Mouse (Mus musculus) large intestine, adult 2 months (tissue): ENCODE measurements around the gene Itga8. TPM values are rescaled to one million over a fixed set of nuclear protein-coding genes. Genes with fewer than 3 reads are reported as not detected.
A peak's percentile ranks its signal among the peaks of the same experiment; 100 is the strongest.

Experiments
- DNase-seq: peaks from one replicate; pipeline ENCODE4 v3.0.0-alpha.2; 2012; ENCODE audit warnings: low read depth, low spot score
- WGBS: fragments of 180-500 bp; shearing (Covaris S2); methylation state at CpG from one replicate; pipeline ENCODE4 v1.1.7; 2018; 5-methylcytosine and 5-hydroxymethylcytosine counted together
- polyA plus RNA-seq: library from polyadenylated mRNA; depleted of rRNA; stranded (reverse); fragments of >200 nt; gene quantifications from 2 replicates; pipeline ENCODE4 v1.2.3, GENCODE M21; 2012; rRNA removed

Gene Itga8
- polyA plus RNA-seq = 1.4 and 1.9 TPM in 2 replicates

DNA sequence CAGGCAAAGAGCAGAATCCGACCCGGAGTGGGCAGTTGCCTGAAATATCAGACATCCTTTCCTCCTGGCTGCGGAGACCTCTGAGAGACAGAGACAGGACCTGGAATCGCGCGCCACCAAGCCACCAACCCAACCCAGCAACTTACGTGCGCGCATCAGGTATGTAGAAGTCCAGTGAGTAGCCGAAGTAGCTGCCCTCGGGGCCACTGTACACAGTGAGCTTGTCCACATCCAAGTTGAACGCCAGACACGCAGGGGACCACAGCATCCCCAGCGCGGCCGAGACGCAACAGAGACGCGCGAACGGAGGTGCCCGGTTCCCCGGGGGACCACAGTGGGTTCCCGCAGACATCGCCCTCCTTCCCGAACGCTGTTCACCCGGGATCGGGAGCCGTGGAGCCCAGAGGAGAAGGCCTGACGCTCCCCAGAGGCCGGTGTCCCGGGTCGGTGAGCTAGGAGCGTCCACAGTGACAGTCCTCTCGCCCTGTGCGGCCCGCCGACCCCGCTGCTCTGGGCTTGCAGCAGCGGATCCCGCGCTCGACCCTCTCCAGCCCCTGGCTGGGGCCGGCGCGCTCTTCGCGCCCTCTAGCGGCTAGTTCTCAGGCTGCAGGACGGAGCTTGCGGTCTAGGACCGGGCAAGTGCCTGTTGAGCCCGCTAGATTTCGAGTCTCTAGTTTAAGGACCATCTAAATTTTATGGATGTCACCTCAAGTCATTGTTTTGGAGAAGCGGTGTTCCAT is at the start of gene Itga8:
Gene Itga8, minus strand, starts transcription at position 492 of the 740 bp plus-strand sequence.
- WGBS = 2% methylated on average over 56 of the region's 56 CpGs
- DNase-seq = peak; percentile 22

DNA sequence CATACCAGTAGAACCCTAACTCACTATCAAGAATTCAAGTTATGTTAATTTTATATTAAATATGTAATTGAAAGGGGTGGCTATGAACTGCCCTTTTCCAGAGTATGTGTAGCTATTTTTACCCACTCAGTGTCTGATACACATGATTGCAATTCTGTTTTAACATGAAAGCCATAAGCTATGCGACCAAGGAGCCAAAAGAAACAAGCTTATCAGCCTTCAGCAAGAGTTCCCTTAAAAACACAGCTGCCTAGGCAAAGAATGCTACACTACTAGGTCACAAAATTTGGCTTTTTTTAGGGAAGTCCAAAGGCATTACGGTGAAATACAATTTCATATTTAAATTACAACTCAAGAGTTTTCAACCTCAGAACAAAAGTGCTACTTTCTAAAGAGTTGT is 47.2 kb upstream of the Itga8 start:
- 88% methylated on average over 2 of the region's 2 CpGs for WGBS
- no peak for DNase-seq

DNA sequence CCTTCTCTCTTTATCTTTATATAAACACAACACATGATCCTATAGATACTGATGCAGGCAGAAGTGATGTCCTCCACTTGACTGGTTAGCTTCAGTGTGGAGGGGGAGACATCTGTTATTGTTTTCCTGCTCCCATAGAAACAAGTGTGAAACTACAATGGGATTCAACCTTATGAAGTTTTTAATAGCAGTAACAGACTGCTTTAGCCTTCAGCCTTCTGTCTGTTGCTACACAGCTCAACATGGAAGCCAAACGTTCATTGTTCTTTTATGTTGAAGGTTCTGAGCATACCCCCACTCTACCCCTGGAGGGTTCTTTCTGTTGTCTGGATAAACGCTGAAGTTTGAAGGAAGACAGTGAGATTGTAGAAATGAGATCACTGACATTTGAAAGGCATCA is 30.2 kb upstream of the Itga8 start:
- 53% methylated on average over 2 of the region's 2 CpGs for WGBS

DNA sequence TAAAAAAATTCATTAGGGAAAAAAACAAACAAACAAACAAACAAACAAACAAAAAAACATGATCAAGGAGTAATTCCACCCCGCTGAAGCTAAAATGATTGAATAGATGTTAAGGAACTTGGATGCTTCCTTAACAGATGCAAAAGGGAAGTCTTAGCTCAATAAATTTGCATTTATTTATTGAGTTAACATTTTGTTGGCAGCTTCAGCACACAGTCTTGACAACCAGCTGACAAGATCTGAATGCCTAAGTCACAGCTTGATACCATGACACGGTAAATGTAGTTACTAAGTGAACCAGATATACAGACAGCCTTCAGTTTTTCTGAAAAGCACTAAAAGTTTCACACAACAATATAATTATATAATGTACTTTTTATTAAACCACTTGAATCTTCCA is 27.9 kb upstream of the Itga8 start:
- no peak for DNase-seq
- WGBS = 72% methylated on average over 2 of the region's 2 CpGs

More for the DNA sequence above, 30.2 kb upstream of the Itga8 start:
- no peak for DNase-seq

DNA sequence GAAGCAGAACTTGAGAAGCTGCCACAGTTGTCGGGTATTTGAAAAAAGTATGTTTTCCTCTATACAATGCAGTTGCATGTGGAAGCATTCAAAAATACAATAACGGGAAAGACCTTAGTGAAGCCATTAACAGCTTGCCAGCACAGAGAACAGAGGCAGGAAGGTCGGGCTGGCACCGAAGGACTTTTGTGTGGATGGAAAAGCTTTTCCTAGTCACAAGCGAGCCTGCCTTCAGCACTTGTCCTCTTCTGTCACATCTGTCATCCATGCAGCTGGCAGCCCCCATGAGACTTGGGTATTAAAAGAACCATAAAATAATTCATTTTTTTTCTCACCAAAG is 27.3 kb upstream of the Itga8 start:
- DNase-seq = no peak
- 56% methylated on average over 5 of the region's 5 CpGs for WGBS

DNA sequence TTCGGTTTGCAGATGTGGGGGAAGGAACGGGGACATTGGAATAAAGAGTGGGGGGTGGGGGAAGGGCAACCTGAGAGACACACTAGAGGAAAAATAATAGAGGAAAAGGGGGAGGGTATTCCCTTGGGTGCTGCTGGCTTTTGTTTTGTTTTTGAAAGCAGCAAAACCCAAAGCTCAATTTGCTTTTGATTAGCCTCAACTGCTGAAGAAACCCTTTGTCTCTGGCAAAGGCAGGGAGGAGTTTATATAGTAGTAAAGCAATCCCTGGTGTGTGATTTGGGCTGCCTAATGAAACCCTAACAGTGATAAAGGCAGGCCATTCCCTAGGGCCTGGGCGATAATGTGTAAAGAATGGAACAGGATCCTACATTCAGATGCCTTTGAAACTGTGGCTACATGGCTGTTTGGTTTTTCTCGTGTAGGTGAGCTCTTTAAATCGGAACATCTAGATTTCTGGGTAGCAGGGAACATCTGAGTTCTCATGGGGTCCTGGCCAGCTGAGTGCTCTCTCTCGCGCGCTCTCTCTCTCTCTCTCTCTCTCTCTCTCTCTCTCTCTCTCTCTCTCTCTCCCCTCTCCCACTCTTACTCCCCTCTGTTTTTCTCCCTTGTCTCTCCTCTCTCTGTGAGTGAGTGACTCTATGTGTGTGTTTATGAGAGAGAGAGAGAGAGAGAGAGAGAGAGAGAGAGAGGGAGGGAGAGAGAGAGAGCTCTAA is 26.8 kb upstream of the Itga8 start:
- no peak for DNase-seq
- 42% methylated on average over 8 of the region's 8 CpGs for WGBS

DNA sequence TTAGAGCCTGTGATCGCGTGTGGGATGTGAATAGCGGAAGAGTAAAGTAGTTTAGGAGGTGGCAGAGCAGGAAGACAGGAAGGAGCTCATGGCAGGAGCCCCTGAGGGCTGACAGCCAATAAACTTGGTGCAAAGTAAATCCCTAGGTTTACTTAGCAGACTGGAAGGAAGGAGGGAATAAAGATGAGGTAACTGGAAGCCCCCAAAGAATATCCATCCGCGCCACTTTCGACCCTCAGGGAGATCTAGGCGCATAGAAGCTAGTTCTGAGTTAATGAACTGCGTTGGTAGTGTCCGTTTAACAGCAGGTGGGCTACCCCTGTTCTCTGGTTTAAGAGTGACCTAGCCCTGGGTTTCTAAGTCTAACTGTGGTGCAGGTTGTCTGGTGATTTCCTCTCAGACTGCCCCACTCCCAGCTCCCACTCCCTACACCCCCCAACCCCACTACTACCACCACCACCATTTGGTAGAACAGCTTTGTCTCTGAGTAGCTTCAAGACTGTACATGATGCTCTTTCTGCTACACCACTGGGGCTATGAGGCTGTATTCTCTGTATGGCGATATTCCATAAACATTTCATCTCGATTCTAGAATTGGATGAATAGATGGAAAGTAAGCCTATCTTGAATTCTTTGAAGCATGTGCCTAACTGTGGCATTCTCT is 26.1 kb upstream of the Itga8 start:
- DNase-seq = no peak
- 44% methylated on average over 11 of the region's 11 CpGs for WGBS

DNA sequence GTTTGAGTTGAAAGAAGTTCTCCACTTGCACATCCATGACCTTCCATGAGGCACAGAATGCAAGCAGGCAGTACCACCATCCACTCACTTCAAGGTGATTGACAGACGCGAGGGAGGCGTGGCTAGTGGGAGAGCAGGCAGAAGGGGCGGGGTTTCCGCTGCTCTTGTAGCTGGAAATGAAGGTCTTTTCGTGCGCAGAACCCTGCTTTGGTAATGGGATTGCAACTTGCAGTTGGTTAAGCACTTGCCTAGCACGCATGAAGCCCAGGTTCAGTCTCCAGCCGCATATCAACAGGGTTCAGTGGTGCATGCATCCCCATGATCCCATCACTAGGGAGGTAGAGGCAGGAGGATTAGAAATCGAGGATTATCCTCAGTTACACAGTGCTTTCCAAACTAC is 25.5 kb upstream of the Itga8 start:
- no peak for DNase-seq
- 17% methylated on average over 10 of the region's 10 CpGs for WGBS

DNA sequence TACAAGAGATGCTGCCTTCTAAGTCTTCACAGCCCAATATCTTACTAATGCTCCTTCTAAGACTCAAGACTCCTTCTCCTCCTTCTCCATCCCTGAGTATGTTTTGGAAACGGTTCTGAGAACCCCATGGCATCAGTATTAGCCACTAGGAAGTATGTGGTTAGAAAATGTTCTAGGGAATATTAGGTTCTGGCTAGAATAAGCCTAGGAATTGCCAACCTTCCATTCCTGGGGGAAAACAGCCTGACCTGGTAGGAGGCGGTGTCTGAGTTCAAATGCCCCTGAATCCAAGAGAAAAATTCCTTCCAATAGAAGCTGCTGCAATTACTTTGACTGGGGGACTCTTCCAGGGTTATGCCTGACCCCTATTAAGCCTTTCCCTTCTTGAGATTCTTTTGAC is 24.1 kb upstream of the Itga8 start:
- WGBS = 78% methylated on average over 2 of the region's 2 CpGs

DNA sequence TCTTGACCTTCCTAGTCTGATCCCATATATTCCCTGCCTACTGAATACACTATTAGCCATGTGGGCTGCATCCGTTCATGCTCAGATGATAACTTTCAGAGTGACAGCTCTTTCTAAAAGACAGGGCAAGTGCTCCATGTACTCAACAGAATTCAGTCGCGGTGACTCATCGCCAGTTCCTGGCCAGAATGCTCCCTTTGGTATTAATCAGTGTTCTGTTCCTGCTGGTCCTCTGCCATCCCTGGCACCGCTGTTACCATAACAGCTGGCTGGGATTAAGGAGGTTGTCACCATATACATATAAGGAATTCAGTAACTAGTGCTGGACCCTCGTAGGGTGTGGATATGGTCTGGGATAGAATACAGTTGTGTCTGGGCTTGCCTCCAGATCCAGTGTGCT is 23.7 kb upstream of the Itga8 start:
- WGBS = 60% methylated on average over 6 of the region's 6 CpGs
- no peak for DNase-seq

More for the DNA sequence above, 24.1 kb upstream of the Itga8 start:
- no peak for DNase-seq

DNA sequence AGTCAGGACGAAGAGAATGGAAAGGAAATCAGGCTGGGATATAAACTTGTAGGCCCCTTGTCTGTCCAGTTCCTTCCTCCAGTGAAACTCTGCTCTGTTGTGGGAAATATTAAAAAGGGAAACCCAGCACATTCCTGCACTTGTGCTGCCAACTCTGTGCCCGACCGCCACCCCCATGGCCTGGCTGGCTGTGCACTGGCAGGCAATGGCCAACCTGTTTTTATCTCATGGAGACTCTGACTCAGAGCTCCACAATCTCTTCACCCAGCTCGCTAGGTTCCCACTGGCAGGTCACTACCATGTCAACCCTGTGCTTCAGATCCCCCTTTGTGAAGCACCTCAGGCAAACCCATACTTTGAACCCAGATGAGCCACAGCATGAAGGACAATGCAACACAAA is 19.2 kb upstream of the Itga8 start:
- DNase-seq = no peak
- WGBS = 88% methylated on average over 4 of the region's 4 CpGs

DNA sequence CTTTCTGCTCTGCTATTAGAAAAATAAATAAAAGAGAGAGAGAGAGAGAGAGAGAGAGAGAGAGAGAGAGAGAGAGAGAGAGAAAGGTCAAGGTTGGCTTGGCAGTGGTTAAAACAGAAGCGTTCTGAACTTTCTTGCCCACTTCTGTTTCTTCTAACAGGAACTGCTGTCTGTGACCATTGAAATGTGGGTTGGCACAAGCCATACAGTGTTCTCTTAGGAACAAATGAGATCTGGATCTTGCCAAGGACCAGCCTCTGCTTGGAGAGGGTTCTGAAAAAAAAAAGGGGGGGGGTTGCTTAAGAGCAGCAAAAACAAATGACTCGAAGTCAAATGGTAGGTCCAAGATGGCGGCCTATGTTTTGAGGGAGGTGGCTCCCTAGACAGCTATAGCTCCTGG is 17.0 kb upstream of the Itga8 start:
- WGBS = 86% methylated on average over 3 of the region's 3 CpGs
- no peak for DNase-seq

DNA sequence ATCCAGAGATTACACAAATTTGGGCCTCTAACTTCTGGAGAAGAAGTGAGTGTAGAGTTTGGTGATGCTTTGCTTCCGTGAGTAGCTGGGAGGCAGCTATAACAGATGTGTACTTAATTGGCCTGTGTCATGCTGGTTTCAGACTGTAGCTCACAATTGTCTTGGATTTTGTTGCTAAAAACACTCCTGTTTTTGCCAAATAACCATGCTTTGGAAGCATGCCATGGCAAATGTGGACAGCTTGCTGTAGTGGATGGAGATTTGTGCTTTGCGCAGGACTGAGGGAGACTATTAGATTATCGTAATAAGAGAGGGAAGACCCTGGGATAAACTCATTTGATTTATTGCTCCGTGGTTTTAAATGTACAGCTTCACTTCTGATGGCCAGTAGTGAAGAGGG is 16.3 kb upstream of the Itga8 start:
- 82% methylated on average over 4 of the region's 4 CpGs for WGBS

DNA sequence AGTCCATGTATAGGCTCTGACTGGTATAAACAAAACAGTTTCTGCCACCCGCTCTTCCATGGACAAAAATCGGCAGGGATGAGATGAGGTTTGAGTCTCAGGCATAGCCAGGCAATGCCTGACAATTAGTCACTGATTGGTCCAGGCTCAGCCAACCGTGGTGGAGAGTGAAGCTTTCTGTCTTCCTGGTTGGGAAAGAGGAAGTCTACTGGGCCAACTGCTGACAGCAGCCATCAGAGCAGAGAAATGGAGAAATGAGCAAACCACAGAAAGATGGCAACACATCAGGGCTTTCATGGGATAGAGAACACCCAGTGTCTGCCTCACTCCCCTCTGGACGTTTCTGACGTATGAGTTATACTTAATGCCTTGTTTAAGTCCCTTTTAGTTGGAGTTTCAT is 15.6 kb upstream of the Itga8 start:
- WGBS = 75% methylated on average over 5 of the region's 5 CpGs
- DNase-seq = no peak

More for the DNA sequence above, 16.3 kb upstream of the Itga8 start:
- no peak for DNase-seq

DNA sequence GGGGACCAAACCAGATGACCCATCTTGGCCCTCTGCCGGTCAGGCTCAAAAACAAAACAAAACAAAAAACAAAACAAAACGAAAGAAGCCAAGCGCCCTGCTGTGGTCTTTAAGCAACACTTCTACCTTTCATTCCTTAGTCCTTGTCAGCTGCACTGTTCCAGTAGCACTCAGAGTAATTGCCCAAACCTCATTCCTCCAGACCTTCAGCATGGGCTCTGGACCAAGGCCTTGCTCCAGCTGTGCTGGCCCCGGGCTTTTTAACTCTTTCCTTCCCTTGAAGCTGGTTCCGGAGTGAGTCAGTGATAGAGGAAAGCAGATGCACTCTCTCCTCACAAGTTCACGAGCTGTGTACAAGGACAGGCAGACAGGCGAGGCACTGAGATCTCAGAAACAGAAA is 14.6 kb upstream of the Itga8 start:
- WGBS = 35% methylated on average over 7 of the region's 7 CpGs
- DNase-seq = no peak

DNA sequence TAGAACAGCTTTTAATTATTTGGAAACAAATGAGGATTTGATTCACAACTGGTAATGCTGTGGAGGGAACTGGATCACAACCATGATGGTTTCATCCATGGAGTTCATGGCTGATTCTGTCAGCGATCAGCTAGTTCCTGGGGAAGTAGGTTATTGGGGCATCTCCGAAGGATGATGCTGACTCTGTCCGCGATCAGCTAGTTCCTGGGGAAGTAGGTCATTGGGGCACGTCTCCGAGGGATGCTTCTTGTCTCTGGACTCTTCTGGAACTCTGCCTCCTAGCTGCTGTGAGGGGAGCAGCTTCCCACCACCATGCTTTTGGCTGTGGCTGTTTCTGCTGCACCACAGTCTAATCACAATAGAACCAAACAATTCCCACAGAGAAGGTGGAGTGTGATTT is 12.3 kb upstream of the Itga8 start:
- WGBS = 73% methylated on average over 6 of the region's 6 CpGs
- DNase-seq = no peak

DNA sequence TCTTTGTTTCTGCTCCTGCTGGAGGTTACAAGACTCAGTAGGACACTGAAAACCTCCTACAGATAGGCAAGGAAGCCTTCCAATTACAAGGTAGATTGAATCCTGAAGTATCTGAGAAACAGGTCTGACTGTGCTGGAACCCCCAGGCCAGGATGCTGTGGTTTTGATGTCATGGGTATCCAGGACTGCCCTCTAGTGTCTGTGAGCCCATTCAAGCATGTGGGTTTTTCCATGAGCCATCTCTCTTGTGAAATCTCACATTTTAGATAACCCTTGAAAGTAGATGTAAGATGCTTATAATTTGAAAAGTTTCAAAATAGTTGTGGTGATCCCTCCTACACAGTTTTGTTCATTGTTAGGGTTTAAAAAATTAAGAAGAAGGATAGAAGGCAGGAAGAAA is 6.7 kb upstream of the Itga8 start:
- no peak for DNase-seq

DNA sequence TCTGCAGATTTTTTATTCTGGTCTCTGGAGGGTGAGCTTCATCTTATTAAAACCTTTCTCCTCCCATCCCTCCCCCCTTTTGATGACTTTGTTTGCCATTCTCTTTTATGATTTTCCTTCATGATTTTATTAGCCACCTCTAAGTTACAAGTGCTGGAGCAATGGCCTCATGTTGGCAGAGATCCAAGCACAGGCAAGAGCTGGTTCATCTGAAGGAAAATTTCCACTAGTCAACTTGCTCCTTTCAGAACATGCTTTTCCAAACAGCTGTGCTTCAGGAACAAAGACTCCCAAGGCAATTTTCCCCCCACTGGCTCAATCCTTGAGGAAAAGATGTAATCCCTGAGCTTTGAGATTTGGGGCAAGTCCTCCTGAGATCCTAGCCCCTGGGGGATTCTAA is 5.6 kb upstream of the Itga8 start:
- peak; percentile 68 for DNase-seq

DNA sequence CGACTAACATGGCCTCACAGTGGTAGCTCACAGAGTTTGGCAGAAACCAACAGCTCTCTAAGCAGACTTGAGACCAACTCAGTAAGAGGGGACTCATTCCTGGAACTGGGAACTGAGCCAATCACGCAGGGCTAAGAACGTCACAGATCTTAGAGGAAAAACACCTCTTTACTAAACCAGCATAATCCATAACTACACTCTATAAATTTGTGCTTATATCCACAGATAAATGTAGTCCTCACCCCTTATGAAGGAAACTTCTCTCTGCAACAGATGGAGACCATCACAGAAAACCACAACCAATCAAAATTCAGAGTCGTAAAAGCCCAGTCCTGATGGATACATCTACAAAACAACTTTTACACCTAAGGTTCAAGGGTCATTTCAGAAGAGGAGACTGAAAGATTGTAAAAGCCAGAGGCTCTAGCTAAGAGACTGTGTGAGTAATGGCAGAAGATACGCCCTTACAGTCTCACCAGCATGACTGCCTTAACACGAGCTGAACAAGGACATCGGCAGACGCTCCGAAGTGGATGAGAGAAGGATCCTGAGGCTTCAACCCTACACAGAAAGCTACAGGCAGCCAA is 3.4 kb upstream of the Itga8 start:
- DNase-seq = peak; percentile 38
- WGBS = 39% methylated on average over 9 of the region's 9 CpGs

DNA sequence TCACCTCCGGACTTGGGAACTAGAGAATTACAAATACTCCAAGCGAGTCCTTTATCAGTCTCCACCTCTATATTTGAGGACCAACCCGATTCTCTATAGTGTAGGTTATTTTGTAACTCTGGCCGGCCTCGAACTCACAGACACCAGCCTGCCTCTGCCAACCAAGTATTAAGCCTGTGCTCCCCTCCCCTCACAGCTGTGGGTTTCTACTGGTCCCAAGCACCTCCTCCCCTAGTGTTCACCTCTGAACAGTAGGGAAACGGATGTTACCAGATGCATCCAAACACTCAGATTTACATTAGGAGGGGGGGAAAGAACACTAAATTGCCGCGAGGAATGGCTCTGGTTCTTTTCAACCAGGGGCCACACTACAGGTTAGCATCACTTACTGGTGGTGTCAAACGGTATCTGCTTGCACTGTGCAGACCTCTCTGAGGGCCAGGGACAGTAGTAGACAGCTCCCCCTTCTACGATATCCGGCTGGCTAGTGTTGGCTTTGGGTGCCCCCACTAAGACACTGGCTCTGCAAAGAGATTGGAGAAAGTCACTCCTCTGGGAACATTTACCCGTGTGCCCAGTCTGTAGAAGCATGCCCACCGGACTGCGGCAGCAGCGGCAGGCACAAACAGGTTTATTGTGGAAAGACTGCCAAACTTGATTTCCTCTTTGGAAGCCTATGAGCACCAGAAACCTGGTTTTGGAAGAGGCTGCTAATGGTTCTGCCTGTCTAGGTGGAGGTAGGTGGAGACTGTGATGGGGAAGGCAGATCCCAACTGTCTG is 1.1 kb downstream of the Itga8 start:
- WGBS = 62% methylated on average over 15 of the region's 15 CpGs
- no peak for DNase-seq
